Mouse (Mus musculus) heart, embryonic 14.5 days (tissue): Measurements from ENCODE around the gene Pccb. TPM values are rescaled to one million over a fixed set of nuclear protein-coding genes. Genes with fewer than 3 reads are reported as not detected.

Source experiments
- ATAC-seq: fragments of 200-750 bp; cut with Nextera tagmentation; 2 replicates; pipeline ENCODE4 v1.8.0; 2017; ENCODE audit warnings: low read depth, moderate TSS enrichment; ENCODE audit not compliant: insufficient number of reproducible peaks, insufficient read depth, low FRiP score
- H3K27ac ChIP-seq, 2 experiments: fragments of 200-500 bp in 1 of 2; fragments of 300-500 bp in 1 of 2; sonication (generic) in 1 of 2; replicated peaks in 1 of 2; 2 replicates each; pipeline ENCODE4 v1.5.1; 2012 to 2014; ENCODE audit warnings: low read depth in 2 of 2, low read length in 2 of 2, control low read depth in 1 of 2, mild to moderate bottlenecking in 1 of 2, mixed read lengths in 1 of 2; ENCODE audit not compliant: control insufficient read depth in 1 of 2, insufficient read depth in 1 of 2
- H3K27me3 ChIP-seq: fragments of 300-500 bp; sonication (generic); 2 replicates; pipeline ENCODE4 v1.6.1; 2014; ENCODE audit warnings: mild to moderate bottlenecking, low read length, control low read depth; ENCODE audit not compliant: control insufficient read depth, insufficient read depth
- H3K36me3 ChIP-seq: fragments of 300-500 bp; sonication (generic); 2 replicates; pipeline ENCODE4 v1.6.1; 2014; ENCODE audit warnings: mild to moderate bottlenecking, control low read depth, low read length, mixed read lengths; ENCODE audit not compliant: control insufficient read depth, insufficient read depth
- H3K4me1 ChIP-seq, 2 experiments: fragments of 200-500 bp in 1 of 2; fragments of 300-500 bp in 1 of 2; sonication (generic) in 1 of 2; 2 replicates each; pipeline ENCODE4 v1.6.1; 2012 to 2014; ENCODE audit warnings: low read length in 2 of 2, control low read depth in 1 of 2, mixed read lengths in 1 of 2; ENCODE audit not compliant: control insufficient read depth in 2 of 2, insufficient read depth in 2 of 2
- H3K4me2 ChIP-seq: fragments of 300-500 bp; sonication (generic); 2 replicates; pipeline ENCODE4 v1.6.1; 2014; ENCODE audit warnings: mild to moderate bottlenecking, low read length
- H3K4me3 ChIP-seq, 2 experiments: fragments of 200-500 bp in 1 of 2; fragments of 300-500 bp in 1 of 2; sonication (generic) in 1 of 2; 2 replicates each; pipeline ENCODE4 v1.5.1; 2012 to 2014; ENCODE audit warnings: low read length in 2 of 2, mild to moderate bottlenecking in 2 of 2, control low read depth in 1 of 2, low read depth in 1 of 2, moderate library complexity in 1 of 2; ENCODE audit not compliant: control insufficient read depth in 1 of 2, insufficient read depth in 1 of 2
- H3K9ac ChIP-seq: fragments of 300-500 bp; sonication (generic); 2 replicates; pipeline ENCODE4 v1.6.1; 2014; ENCODE audit warnings: mild to moderate bottlenecking, low read length
- H3K9me3 ChIP-seq: fragments of 300-500 bp; sonication (generic); 2 replicates; pipeline ENCODE4 v1.6.1; 2016; ENCODE audit warnings: low read length, control low read depth; ENCODE audit not compliant: control insufficient read depth
- WGBS: fragments of 180-500 bp; shearing (Covaris S2); extraction: QIAGEN DNeasy Blood & Tissue Kit; methylation state at CpG from one replicate; pipeline ENCODE4 v1.1.7; 2014; 5-methylcytosine and 5-hydroxymethylcytosine counted together
- polyA plus RNA-seq: library from polyadenylated mRNA; unstranded; fragments of >200 nt; fragmentation: Nextera tagmentation; extraction: Ambion mirVana; gene quantifications from 2 replicates; pipeline ENCODE4 v1.2.1, GENCODE M21; 2014

The Pccb gene
- polyA plus RNA-seq, 1 experiment from 2014 or later, result 30.4 TPM

DNA sequence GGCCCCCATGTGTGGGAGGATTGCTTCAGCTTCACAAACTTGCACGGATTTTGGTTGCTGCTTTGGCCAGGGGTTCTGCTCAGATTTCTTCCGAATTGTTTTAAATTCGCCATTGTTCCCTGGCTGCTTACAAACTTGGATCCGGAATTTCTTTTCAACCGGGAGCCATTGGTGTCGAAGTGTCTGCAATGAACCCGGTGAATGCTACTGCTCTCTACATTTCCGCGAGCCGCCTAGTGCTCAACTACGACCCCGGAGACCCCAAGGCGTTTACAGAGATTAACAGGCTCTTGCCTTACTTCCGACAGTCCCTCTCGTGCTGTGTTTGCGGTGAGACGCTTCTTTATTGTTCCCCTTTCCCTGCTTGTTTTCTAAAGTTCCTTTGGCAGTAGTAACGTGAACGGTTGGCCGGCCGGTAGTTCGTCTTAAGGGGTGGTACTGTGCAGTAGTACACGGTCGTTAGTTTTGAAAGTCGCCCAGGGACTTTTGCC lies 40.4 kb upstream of the Pccb start:
- Histone ChIP-seq H3K4me3 (peak overlapping the region; percentile 62 to 99), H3K36me3 (no peaks in the 10 kb centered on the region), H3K9ac (peak overlapping the region; percentile 94), H3K4me1 (peaks cover 4 to 33% of the 10 kb centered on the region in 2 experiments), H3K4me2 (peak overlapping the region; percentile 78), H3K27me3 (no peaks in the 10 kb centered on the region), H3K9me3 (no peaks in the 10 kb centered on the region), H3K27ac (peak overlapping the region; percentile 98 to 99)
- no peak for ATAC-seq
- under 1% methylated on average over 25 of the region's 25 CpGs for WGBS

DNA sequence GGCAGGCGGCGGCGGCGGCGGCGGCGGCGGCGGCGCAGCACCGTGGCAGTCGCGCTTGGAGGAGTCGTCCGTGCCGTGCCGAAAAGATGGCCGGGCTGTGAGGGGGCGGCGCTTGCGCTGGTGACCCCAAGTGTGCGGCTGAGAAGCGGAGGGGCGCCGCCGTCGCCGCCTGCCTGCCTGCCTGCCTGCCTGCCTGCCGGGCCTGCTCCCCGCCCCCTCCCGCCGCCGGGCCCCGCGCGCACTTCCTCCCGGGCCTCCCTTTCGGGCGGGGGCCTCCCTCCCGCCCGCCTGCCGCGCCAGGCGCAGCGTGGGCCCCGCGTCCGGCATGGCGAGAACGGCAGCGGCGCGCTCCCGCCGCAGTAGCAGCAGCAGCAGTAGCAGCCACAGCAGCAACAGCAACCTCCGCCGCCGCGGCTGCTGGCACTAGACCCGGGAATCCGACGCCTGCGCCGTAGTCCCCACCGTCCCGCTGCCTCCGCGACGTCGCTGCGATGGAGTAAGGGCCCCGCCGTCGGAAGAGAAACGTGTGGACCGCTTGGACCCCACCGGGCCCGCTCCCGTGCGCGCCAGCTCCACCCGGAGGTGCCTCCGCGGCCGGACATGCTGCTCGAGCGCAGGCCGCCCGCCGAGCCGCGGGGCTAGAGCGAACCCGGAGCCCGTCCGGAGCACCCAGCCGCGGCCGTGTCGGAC lies 39.8 kb upstream of the Pccb start:
- peaks cover 4 to 26% of the 10 kb centered on the region in 2 experiments for H3K4me1 ChIP-seq
- no peaks in the 10 kb centered on the region for H3K9me3 ChIP-seq
- H3K36me3 ChIP-seq, result no peaks in the 10 kb centered on the region
- H3K9ac ChIP-seq, result peak overlapping the region; percentile 94
- no peaks in the 10 kb centered on the region for H3K27me3 ChIP-seq
- peak overlapping the region; percentile 98 to 99 for H3K27ac ChIP-seq
- peak; percentile 77 for ATAC-seq
- WGBS, result under 1% methylated on average over 68 of the region's 100 CpGs
- peak overlapping the region; percentile 78 for H3K4me2 ChIP-seq
- H3K4me3 ChIP-seq, result peak overlapping the region; percentile 62 to 99

DNA sequence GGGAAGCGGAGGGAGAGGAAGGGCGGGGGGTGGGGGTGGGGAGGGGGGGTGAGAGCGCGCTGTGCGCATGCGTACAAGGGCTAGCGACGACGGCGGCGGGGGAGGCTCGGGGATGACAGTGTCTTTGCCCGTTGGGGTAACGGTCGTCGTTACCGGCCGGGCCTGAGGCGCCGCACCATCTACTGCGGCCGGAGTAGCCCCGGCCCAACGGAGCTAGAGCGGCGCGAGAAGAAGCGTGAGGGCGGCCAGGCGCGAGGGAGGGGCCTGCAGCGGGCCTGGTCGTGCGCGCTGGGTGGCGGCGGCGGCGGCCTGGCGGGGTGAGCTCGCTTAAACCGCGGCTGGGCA lies 39.3 kb upstream of the Pccb start, which contains the start of gene Msl2:
Gene Msl2 (plus strand): TSS at position 115 of the 345 bp plus-strand sequence.
- Histone ChIP-seq H3K9me3 (no peaks in the 10 kb centered on the region), H3K27me3 (no peaks in the 10 kb centered on the region), H3K27ac (peak within 1 kb of the TSS; percentile 98 to 99), H3K4me1 (peaks cover 4 to 21% of the 10 kb centered on the region in 2 experiments), H3K36me3 (no peaks in the 10 kb centered on the region), H3K4me2 (peak within 1 kb of the TSS; percentile 78), H3K9ac (peak within 1 kb of the TSS; percentile 94), H3K4me3 (peak within 1 kb of the TSS; percentile 84 to 99)
- ATAC-seq, result peak; percentile 51; the same call in 1 of the 2 replicates
- WGBS, result under 1% methylated on average over 28 of the region's 43 CpGs

DNA sequence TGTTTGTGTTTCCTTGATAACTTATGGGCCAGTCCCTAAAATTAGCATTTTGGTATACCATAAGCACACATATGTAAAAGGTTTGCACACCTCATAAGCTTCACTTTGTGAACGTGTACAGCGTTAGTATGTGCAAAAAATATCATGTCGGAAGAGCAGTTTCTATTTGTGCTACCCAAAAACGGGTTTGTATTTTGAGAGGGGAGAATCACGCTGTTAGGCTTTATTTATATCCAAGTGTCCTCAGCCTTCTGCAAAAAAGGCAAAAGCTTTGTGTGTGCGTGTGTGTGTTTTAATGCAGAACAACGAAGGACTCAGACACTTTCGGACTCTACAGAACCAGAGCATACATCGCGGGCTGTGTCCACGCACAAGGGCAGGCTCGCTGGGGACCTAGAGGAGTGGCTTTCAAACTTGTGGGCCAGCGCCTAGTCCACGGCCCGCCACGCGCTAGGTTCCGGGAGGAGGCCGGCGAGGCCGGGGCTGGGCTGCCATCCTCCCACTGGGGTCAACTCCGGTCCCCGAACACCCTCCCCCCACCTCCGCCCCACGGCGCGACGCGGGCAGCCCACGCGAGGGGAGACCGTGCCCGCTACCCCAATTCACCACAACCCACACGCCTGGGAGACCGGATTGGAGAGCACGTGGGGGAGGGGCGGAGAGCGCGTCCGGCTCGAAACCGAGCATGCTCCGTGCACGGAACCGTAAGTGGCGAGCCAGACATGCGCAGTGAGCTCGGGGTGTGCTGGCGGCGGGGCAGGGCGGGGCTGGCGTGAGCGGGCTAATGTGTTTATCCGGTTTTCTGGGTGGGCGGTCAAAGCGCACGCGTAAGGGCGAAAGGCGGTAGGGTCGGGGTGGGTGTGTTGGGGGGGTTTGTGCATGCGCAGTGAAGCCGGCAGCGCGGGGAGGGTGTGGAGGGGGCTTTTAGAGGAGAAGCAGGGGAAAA lies 38.6 kb upstream of the Pccb start:
- Histone ChIP-seq H3K4me3 (peak overlapping the region; percentile 84 to 99), H3K27ac (peak overlapping the region; percentile 94 to 98), H3K4me1 (peaks cover 0 to 15% of the 10 kb centered on the region in 2 experiments; a peak in 3 of 4 replicates), H3K4me2 (peak overlapping the region; percentile 73), H3K9ac (peak overlapping the region; percentile 94), H3K9me3 (no peaks in the 10 kb centered on the region), H3K27me3 (no peaks in the 10 kb centered on the region), H3K36me3 (no peaks in the 10 kb centered on the region)
- peak; percentile 92 for ATAC-seq
- 2% methylated on average over 61 of the region's 65 CpGs for WGBS

DNA sequence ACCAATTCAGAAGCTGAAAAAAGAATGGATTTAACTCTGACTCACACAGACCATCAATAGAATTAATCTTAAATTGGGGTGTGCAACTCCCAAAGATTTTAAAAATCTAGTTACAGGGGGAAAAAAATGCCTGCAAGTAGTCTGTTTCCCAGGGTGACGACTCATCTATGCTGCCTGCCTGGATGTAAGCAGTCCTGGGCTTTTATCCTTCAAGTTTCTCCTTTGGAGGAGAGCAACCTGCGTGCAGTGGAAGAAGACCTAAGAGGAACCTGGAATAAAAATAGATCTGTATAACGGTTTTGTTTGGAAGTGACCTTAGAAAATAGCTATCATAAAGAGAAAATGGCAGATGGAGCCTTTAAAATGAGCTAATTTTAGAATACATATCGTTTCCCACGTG lies 37.8 kb upstream of the Pccb start:
- 20% methylated on average over 5 of the region's 5 CpGs for WGBS
- ATAC-seq, result no peak
- Histone ChIP-seq H3K27me3 (no peaks in the 10 kb centered on the region), H3K27ac (no peak overlapping the region), H3K9me3 (no peaks in the 10 kb centered on the region), H3K9ac (peak overlapping the region; percentile 94), H3K4me2 (peak overlapping the region; percentile 73), H3K36me3 (no peaks in the 10 kb centered on the region), H3K4me3 (no peak overlapping the region), H3K4me1 (peaks cover 0 to 8% of the 10 kb centered on the region in 2 experiments; a peak in 3 of 4 replicates)

DNA sequence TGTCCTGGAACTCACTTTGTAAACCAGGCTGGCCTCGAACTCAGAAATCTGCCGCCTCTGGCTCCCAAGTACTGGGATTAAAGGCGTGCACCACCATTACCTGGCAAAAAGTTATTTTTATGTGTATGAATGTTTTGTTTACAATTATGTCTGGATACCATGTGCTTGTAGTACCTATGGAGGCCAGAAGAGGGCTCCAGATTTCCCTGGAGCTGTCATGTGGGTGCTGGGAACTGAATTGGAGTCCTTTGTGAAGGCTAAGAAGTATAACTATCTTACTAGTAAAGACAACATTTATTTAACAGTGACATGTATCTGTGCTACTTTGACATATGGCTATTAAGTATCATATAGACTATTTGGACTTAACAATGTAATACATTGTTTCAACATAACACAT lies 35.1 kb upstream of the Pccb start:
- Histone ChIP-seq H3K4me1 (peaks cover 0 to 5% of the 10 kb centered on the region in 2 experiments; a peak in 2 of 4 replicates), H3K27ac (no peak overlapping the region), H3K36me3 (no peaks in the 10 kb centered on the region), H3K9ac (no peak overlapping the region), H3K27me3 (no peaks in the 10 kb centered on the region), H3K9me3 (0 out of 2 replicates have a peak, but pooled peaks cover 2% of the 10 kb centered on the region), H3K4me3 (no peak overlapping the region), H3K4me2 (no peak overlapping the region)
- WGBS, result 92% methylated on average over 3 of the region's 3 CpGs
- ATAC-seq, result no peak

DNA sequence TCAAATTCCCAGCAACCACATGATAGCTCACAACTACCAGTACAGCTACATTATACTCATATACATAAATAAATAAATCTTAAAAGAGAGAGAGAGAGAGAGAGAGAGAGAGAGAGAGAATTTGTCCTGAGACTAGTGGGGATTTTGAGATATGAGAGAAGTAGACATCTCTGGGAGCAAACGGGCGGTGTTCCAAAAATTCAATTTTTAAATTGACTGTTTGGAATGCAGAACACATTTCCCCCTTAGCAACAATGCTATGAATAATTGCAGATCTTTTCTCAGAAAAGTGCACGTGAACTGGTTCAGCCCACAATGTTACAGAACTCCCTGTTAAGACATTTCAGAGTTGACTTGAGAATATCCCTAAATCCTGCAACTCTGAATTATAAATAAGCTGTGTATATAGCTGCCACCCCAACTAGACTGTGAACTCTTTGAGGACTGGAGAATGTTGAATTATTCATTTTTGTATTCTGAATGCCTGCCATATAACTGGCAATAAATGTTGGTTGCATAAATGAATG lies 30.4 kb upstream of the Pccb start:
- no peaks in the 10 kb centered on the region for H3K4me1 ChIP-seq
- ATAC-seq, result no peak
- no peaks in the 10 kb centered on the region for H3K27me3 ChIP-seq
- no peak overlapping the region for H3K27ac ChIP-seq
- 0 out of 2 replicates have a peak, but pooled peaks cover 2% of the 10 kb centered on the region for H3K9me3 ChIP-seq
- H3K9ac ChIP-seq, result no peak overlapping the region
- no peak overlapping the region for H3K4me2 ChIP-seq
- no peak overlapping the region for H3K4me3 ChIP-seq
- WGBS, result 82% methylated on average over 3 of the region's 3 CpGs
- H3K36me3 ChIP-seq, result no peaks in the 10 kb centered on the region
